Mouse (Mus musculus): ENCODE measurements around the gene Gm17617. TPM values are rescaled to one million over a fixed set of nuclear protein-coding genes. Genes with fewer than 3 reads are reported as not detected.

Gm17617 gene
- total and polyA plus RNA-seq, 3 experiments, result not detected

- no peaks in the 10 kb centered on the region for H3K27me3 ChIP-seq (ENCODE audit: control insufficient read depth in 1 of 2, insufficient read depth in 2 of 2, low read length in 2 of 2)
- no peaks in the 10 kb centered on the region for H3K4me1 ChIP-seq (ENCODE audit: control insufficient read depth in 1 of 2, insufficient read depth in 2 of 2, low read length in 2 of 2)
- H3K9me3 ChIP-seq (replicated peaks; ENCODE audit: insufficient read depth, low read length), result no peaks in the 10 kb centered on the region
- no peak overlapping the region for H3K9ac ChIP-seq (ENCODE audit: control insufficient read depth, low read depth, low read length, poor library complexity, severe bottlenecking)
- H3K79me2 ChIP-seq (ENCODE audit: control insufficient read depth, insufficient read depth, low read length, poor library complexity), result no peaks in the 10 kb centered on the region
- no peak overlapping the region for H3K27ac ChIP-seq (ENCODE audit: control insufficient read depth, low read depth, low read length)
- no peak for DNase-seq (ENCODE audit: low read depth, low spot score)
- TF ChIP-seq MAX (IDR thresholded peaks at IDR 0.05; ENCODE audit: low read length) (no peak), MAFK (IDR thresholded peaks at IDR 0.05; ENCODE audit: borderline replicate concordance, low read depth, low read length) (no peak), JUND (IDR thresholded peaks at IDR 0.05; ENCODE audit: low read depth, low read length) (no peak), MXI1 (IDR thresholded peaks at IDR 0.05; ENCODE audit: low read depth, low read length) (no peak), CHD1 (IDR thresholded peaks at IDR 0.05; ENCODE audit: low read depth, low read length) (no peak), NRF1 (IDR thresholded peaks at IDR 0.05; ENCODE audit: insufficient read depth, low read depth, low read length, poor library complexity, severe bottlenecking) (no peak), ZC3H11A (IDR thresholded peaks at IDR 0.05; ENCODE audit: low read depth, low read length) (no peak), ZKSCAN1 (IDR thresholded peaks at IDR 0.05; ENCODE audit: low read depth, low read length) (no peak), TCF12 (IDR thresholded peaks at IDR 0.05; ENCODE audit: low read depth, low read length) (no peak), SIN3A (IDR thresholded peaks at IDR 0.05; ENCODE audit: low read length) (no peak), POLR2AphosphoS5 (IDR thresholded peaks at IDR 0.05; ENCODE audit: borderline replicate concordance, low read depth, low read length) (no peak), KAT2A (conservative IDR thresholded peaks at IDR 0.05; ENCODE audit: low read depth, low read length) (no peak), E2F4 (IDR thresholded peaks at IDR 0.05; ENCODE audit: borderline replicate concordance, low read depth, low read length) (no peak), UBTF (IDR thresholded peaks at IDR 0.05; ENCODE audit: borderline replicate concordance, insufficient read depth, low read depth, low read length) (no peak), MYC (IDR thresholded peaks at IDR 0.05; ENCODE audit: low read depth, low read length) (no peak), ZMIZ1 (IDR thresholded peaks at IDR 0.05; ENCODE audit: low read depth, low read length) (no peak)
- H3K4me3 ChIP-seq (ENCODE audit: control insufficient read depth in 1 of 2, insufficient read depth in 1 of 2, low read depth in 2 of 2, low read length in 2 of 2), result no peak overlapping the region
- no peaks in the 10 kb centered on the region for H3K36me3 ChIP-seq (ENCODE audit: control insufficient read depth in 1 of 2, insufficient read depth in 2 of 2, low read length in 2 of 2)
Measured at GRCm38 (mm10) chr13:55140271-55140670, 6.9 kb upstream of the Gm17617 start.

- H3K27me3 ChIP-seq (ENCODE audit: control insufficient read depth in 1 of 2, insufficient read depth in 2 of 2, low read length in 2 of 2), result no peaks in the 10 kb centered on the region
- no peak overlapping the region for H3K27ac ChIP-seq (ENCODE audit: control insufficient read depth, low read depth, low read length)
- no peaks in the 10 kb centered on the region for H3K79me2 ChIP-seq (ENCODE audit: control insufficient read depth, insufficient read depth, low read length, poor library complexity)
- TF ChIP-seq CTCF (IDR thresholded peaks at IDR 0.05 in 2 of 3, conservative IDR thresholded peaks at IDR 0.05 in 1 of 3; ENCODE audit: control insufficient read depth in 1 of 3, insufficient read depth in 1 of 3, low read depth in 2 of 3, low read length in 3 of 3, poor library complexity in 1 of 3, severe bottlenecking in 1 of 3) (peak; percentile 56 to 70 (median 56)), BHLHE40 (IDR thresholded peaks at IDR 0.05; ENCODE audit: borderline replicate concordance, low read depth, low read length) (no peak), SMC3 (IDR thresholded peaks at IDR 0.05; ENCODE audit: low read depth, low read length) (peak; percentile 28), POLR2AphosphoS2 (IDR thresholded peaks at IDR 0.05; ENCODE audit: low read length) (0 out of 2 replicates have a peak, but pooled peaks have one; percentile 24), MAZ (IDR thresholded peaks at IDR 0.05; ENCODE audit: low read depth, low read length) (0 out of 2 replicates have a peak, but pooled peaks have one; percentile 44), ZNF384 (IDR thresholded peaks at IDR 0.05; ENCODE audit: low read depth, low read length) (peak; percentile 90)
- H3K4me3 ChIP-seq (ENCODE audit: control insufficient read depth in 1 of 2, insufficient read depth in 1 of 2, low read depth in 2 of 2, low read length in 2 of 2), result no peak overlapping the region
- no peak overlapping the region for H3K9ac ChIP-seq (ENCODE audit: control insufficient read depth, low read depth, low read length, poor library complexity, severe bottlenecking)
- H3K36me3 ChIP-seq (ENCODE audit: control insufficient read depth in 1 of 2, insufficient read depth in 2 of 2, low read length in 2 of 2), result peaks cover 0 to 3% of the 10 kb centered on the region in 2 experiments; a peak in 1 of 4 replicates
- no peaks in the 10 kb centered on the region for H3K4me1 ChIP-seq (ENCODE audit: control insufficient read depth in 1 of 2, insufficient read depth in 2 of 2, low read length in 2 of 2)
- DNase-seq (ENCODE audit: low read depth, low spot score), result peak; percentile 54
- H3K9me3 ChIP-seq (replicated peaks; ENCODE audit: insufficient read depth, low read length), result no peaks in the 10 kb centered on the region
Measured at GRCm38 (mm10) chr13:55135382-55135781, 2.0 kb upstream of the Gm17617 start.
